ENCODE assay signal across 11 mouse cellular contexts in genomic region chr3:108154656-108155055, GRCm38 (mm10). TPM values are rescaled to one million over a fixed set of nuclear protein-coding genes. Genes with fewer than 3 reads are reported as not detected.
DNase-seq lines count a peak whose midpoint lies in the region; ATAC-seq and TF ChIP-seq lines count a peak whose summit lies in the region.
"Had no signal": no experiment of that assay in that cellular context is flagged by ENCODE, and none has a peak within 500 bp of the region (broad histone marks: within the 10 kb centered on the region; RNA-seq: fewer than 3 reads in every experiment).

Gpr61 (minus strand) TSS chr3:108154882.

- peak; percentile 96 for DNase-seq in brain, adult 2 months (ENCODE audit: low read depth, low spot score)
- peak; percentile 45 for DNase-seq in cerebellum, adult 9-11 months
- DNase-seq in hindbrain, postnatal 0 days (ENCODE audit: low spot score), result peak; percentile 76
- DNase-seq in urinary bladder, postnatal 36 days (ENCODE audit: low spot score in 2 of 2), result no peak
- DNase-seq in thymus, postnatal 4 days, result no peak
- DNase-seq in adrenal gland, adult 18-20 months (ENCODE audit: low spot score in 2 of 2), result no peak

- peak within 1 kb of the TSS; percentile 53 for H3K4me2 ChIP-seq in hindbrain, postnatal 0 days (ENCODE audit: low read depth, low read length)
- H3K4me2 ChIP-seq in midbrain, embryonic 12.5 days (replicated peaks), result peak within 1 kb of the TSS; percentile 24; the same call in 1 of the 2 replicates
- no peak within 1 kb of the TSS for H3K4me2 ChIP-seq in intestine, embryonic 16.5 days (ENCODE audit: low read depth, low read length)
- H3K4me2 ChIP-seq: heart, embryonic 11.5 days; limb, embryonic 15.5 days had no signal

- H3K27ac ChIP-seq in hindbrain, postnatal 0 days, result peak within 1 kb of the TSS; percentile 77
- no peak within 1 kb of the TSS for H3K27ac ChIP-seq in midbrain, embryonic 12.5 days (replicated peaks)
- H3K27ac ChIP-seq in intestine, embryonic 16.5 days (ENCODE audit: low read length), result no peak within 1 kb of the TSS
- H3K27ac ChIP-seq: limb, embryonic 15.5 days had no signal

- 34% methylated on average over 4 of the region's 4 CpGs for WGBS in hindbrain, postnatal 0 days
- 52% methylated on average over 4 of the region's 4 CpGs for WGBS in midbrain, embryonic 12.5 days
- 41% methylated on average over 4 of the region's 4 CpGs for WGBS in intestine, embryonic 16.5 days

- H3K36me3 ChIP-seq in hindbrain, postnatal 0 days (ENCODE audit: insufficient read depth, low read length), result no peaks in the 10 kb centered on the region; the same call in 1 of the 2 replicates
- no peaks in the 10 kb centered on the region for H3K36me3 ChIP-seq in midbrain, embryonic 12.5 days
- H3K36me3 ChIP-seq in intestine, embryonic 16.5 days (ENCODE audit: control insufficient read depth, insufficient read depth, low read length), result no peaks in the 10 kb centered on the region
- H3K36me3 ChIP-seq: limb, embryonic 15.5 days had no signal

- peak within 1 kb of the TSS; percentile 56 for H3K9ac ChIP-seq in hindbrain, postnatal 0 days (replicated peaks; ENCODE audit: low read length)
- 0 out of 2 replicates have a peak within 1 kb of the TSS, but pooled peaks have one; percentile 11 for H3K9ac ChIP-seq in midbrain, embryonic 12.5 days (replicated peaks)
- no peak within 1 kb of the TSS for H3K9ac ChIP-seq in intestine, embryonic 16.5 days (ENCODE audit: low read depth, low read length)
- H3K9ac ChIP-seq: limb, embryonic 15.5 days had no signal

- H3K4me3 ChIP-seq in hindbrain, postnatal 0 days (ENCODE audit: low read length), result peak within 1 kb of the TSS; percentile 39
- H3K4me3 ChIP-seq in midbrain, embryonic 12.5 days, result peak within 1 kb of the TSS; percentile 13
- no peak within 1 kb of the TSS for H3K4me3 ChIP-seq in intestine, embryonic 16.5 days (ENCODE audit: low read length)
- H3K4me3 ChIP-seq: limb, embryonic 15.5 days; myocyte had no signal

- no peaks in the 10 kb centered on the region for H3K9me3 ChIP-seq in hindbrain, postnatal 0 days (ENCODE audit: low read length)
- H3K9me3 ChIP-seq in midbrain, embryonic 12.5 days, result no peaks in the 10 kb centered on the region
- H3K9me3 ChIP-seq in intestine, embryonic 16.5 days (ENCODE audit: control insufficient read depth, low read length), result no peaks in the 10 kb centered on the region
- H3K9me3 ChIP-seq: limb, embryonic 15.5 days had no signal

- 0 out of 2 replicates have a peak, but pooled peaks cover 6% of the 10 kb centered on the region for H3K4me1 ChIP-seq in hindbrain, postnatal 0 days (ENCODE audit: insufficient read depth, low read length)
- H3K4me1 ChIP-seq in midbrain, embryonic 12.5 days, result peaks cover 21% of the 10 kb centered on the region
- H3K4me1 ChIP-seq in intestine, embryonic 16.5 days (ENCODE audit: control insufficient read depth, insufficient read depth, low read length), result no peaks in the 10 kb centered on the region
- H3K4me1 ChIP-seq: limb, embryonic 15.5 days had no signal

- H3K27me3 ChIP-seq in hindbrain, postnatal 0 days (ENCODE audit: insufficient read depth, low read length), result no peaks in the 10 kb centered on the region
- no peaks in the 10 kb centered on the region for H3K27me3 ChIP-seq in midbrain, embryonic 12.5 days
- no peaks in the 10 kb centered on the region for H3K27me3 ChIP-seq in intestine, embryonic 16.5 days (replicated peaks; ENCODE audit: control insufficient read depth, insufficient read depth, low read length)
- H3K27me3 ChIP-seq: limb, embryonic 15.5 days had no signal

- peak; percentile 68 for ATAC-seq in hindbrain, postnatal 0 days
- no peak for ATAC-seq in midbrain, embryonic 12.5 days (ENCODE audit: low FRiP score, low read depth)
- no peak; the same call in 1 of the 2 replicates for ATAC-seq in intestine, embryonic 16.5 days

- no peak for TF ChIP-seq CTCF in hindbrain, postnatal 0 days (IDR thresholded peaks at IDR 0.05; ENCODE audit: low read depth)

RNA-seq across cellular contexts. Expression of gene Gpr61, which starts in this region (rescaled TPM):
- 12.2 and 12.4 TPM in 2 replicates for total RNA-seq in hindbrain, postnatal 0 days (2014; rRNA removed)
- polyA plus RNA-seq in hindbrain, postnatal 0 days (2015; fragmentation: Nextera tagmentation; extraction: Ambion mirVana), result 6.1 and 6.8 TPM in 2 replicates
- polyA plus RNA-seq in midbrain, embryonic 12.5 days (2016; fragmentation: Nextera tagmentation; extraction: Ambion mirVana), result 0.80 and 1.0 TPM in 2 replicates
- polyA plus RNA-seq in intestine, embryonic 16.5 days (2015; fragmentation: Nextera tagmentation; extraction: Ambion mirVana), result 0.11 and 0.13 TPM in 2 replicates
- total RNA-seq in adrenal gland, adult 18-20 months (2021), result under 1 TPM; 0.19 to 0.23 TPM

Comparison
In these comparisons a context has a peak if more than half of its experiments do, and no peak if none do; other contexts are left out.
1. RNA of gene Gpr61 (total RNA-seq): 12.2 to 12.4 TPM in hindbrain, postnatal 0 days; 0.19 to 0.23 TPM in adrenal gland, adult 18-20 months; every median in the first group is over 10 times any median in the second.
2. DNase-seq: peak in brain, adult 2 months (single experiment), cerebellum, adult 9-11 months (single experiment) and hindbrain, postnatal 0 days (single experiment); none in urinary bladder, postnatal 36 days (0 of 2), thymus, postnatal 4 days (single experiment) and adrenal gland, adult 18-20 months (0 of 2).